Mouse (Mus musculus) c-Kit-negative CD71-positive TER-119-positive erythroid progenitor cells, embryonic 14.5 days (primary cell): ENCODE results near the gene Slc29a3.

Experiments
- DNase-seq: peaks from one replicate; pipeline ENCODE4 v3.0.0-alpha.2; 2013; ENCODE audit warnings: low read depth, low spot score

Gene Slc29a3

DNA sequence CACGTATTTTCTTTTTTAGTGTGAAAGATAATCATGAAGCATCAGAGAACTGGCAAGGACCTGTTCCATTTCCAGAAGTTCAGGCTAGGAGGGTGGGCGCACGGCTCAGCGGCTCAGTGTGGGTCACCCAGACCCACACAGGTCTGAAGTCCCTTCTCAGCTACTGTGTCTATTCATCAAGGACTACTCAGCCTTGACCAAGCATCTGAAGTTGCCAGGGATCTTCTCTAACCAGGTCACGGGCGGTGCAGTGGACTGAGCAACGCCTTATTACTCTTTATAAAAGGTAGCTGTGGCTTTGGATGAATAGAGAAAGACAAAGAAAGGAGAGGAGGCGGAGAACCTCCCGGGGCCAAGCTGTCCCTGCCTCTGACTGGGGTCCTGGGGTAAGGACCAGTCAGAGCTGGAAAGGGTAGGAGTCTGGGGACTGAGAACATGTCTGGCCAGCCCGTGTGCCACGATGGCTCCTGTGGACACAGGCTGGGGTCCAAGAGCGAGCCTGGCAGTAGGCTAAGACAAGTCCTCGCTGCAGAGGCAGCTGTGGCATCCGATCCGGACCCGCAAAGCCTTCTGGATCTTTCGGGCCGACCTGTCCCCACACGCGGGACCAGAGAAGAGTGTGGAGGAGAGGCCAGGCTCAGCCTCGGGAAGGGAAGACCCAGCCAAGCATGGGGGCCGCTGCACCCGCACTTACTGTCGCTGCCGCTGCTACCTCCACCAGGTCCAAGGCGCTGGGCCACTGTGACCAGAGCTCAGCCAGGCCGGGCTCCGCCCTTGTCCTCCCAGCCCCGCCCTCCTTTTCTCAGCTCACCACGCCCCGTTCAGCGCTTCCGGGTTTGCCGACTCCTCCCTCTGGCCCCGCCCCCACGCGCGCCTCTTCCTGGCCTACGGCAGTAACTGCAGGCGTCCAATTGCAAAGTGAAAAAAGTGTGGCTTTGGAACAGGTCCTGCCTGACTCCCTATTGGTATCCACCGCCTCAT lies at the start of gene Slc29a3:
Gene Slc29a3 (minus strand): TSS at position 755 of the 981 bp plus-strand sequence.
- DNase-seq: peak; percentile 80

DNA sequence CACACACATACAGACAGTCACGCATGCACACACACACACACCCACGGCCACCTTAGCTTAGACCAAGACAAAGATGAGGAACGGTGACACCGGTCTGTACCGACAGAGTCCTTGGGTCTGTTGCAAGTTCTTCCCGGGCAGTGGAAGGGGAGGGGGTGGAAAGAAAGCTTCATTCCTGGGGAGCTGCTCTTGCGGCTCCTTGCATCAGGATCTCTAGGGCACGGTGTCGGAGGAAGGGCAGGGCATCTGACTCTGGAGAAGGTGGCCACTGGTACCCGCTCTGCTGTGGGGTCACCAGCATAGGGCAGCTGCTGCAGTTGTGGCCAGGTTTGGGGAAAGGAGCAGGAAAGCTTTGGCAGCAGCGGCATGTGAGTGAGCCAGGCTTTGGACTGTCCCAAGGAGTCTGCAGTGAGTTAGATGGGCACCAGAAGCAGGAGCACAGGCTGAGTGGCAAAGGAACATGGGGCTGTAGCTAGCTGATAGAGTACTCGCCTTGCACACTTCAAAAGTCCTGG lies 49.4 kb upstream of the Slc29a3 start:
- DNase-seq: no peak

DNA sequence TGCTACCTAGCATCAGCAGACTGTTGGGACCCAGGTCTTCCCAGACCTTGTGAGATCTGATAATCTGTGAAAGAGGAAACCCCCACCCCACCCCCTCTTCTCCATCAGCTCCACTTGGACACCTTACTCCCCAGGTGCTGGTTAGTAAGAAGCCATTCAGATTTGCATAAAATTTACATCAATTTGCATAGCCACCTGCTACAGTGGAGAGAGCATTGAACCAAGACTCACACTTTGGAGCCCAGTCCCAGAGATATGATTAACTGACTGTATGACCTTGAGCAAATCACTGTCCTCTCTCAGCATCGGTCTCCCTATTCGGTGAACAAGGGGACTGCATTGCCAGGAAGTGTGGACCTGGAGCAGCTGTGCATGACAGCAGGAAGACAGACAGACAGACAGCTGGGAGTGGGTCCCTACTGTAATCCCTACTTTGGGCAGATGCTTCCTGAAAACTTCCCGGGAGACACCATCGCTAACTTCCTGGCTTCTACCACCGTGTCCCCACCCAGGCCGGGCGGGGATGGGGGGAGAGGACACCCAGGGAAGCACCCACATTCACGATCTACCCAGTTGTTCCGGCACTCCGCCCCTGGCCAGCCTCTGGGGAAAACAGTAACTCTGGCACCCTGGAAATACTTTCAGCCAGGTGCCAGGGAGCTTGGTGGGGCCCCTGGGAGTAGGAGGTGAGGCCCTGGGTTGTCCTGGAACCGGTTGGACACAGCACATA lies 48.7 kb upstream of the Slc29a3 start:
- no peak for DNase-seq

DNA sequence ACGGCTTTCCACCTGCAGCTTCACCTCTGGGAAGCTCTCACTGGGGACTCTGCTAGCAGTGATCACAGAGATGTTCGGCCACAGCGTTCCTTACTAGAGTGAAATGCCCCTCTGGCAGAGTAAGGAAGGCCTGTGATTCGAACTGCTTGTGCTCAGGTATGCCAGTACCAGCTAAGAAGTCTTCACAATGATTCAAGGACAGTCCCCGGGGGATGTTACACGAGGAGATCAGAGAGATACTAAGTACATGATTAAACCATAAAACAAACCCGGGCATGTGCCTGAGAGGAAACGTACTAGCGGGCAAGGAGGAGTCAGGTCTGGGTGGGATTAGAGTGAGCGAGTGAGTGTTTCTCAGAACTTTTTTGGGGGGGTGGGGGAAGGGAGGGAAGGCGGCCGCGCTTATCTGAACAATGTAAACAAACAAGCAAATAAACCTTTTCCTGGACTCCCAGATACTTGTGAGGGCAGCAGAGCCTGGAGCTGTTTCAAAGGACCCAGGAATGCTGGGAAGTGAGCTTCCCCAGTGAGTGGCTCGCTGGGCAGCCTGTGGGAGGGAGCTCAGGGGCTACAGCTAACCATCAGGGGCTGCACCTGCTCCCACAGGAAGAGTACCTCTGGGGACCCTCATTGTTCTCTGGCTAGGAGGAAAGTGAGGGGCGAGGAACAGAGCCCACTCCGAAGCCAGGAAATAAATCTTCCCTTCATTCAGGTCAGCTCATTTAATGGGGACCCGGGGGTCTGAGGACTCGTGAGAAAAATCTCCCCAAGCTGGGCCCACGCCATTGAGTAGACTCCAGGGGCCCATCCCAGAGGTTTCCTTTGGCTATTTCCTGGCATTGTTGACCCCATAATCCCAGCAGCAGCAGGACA lies 47.9 kb upstream of the Slc29a3 start:
- no peak for DNase-seq

DNA sequence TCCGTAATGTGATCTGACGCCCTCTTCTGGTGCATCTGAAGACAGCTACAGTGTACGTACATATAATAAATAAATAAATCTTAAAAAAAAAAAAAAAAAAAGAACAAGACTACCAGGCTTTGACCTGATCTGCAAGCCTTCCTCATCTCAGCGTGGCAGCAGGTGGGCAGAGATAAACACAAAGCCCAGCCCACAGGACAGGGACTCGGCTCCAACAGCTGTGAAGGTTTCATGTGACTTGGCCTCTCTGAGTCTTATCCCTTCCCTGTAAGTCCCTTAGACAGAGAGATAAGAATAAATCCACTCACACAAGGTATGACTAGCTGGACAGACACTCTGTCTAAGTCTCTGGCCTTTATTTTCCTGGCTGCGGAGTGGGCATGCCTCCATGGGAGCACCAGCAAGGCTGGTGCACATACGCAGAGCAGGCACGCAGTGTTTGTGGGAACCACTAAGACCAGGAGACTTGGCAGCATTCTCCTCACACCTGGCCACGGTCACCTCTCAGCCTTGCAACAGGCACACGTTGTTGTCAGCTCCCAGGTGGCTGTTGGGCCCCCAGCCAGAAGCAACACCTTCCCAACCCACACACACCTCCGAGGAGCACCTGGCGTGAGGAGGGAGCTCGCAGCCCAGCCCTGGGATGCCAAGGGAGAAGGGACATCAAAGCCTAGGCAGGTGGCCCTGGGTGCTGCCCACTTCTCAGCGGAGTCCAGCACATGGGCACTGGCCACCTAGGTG lies 45.3 kb upstream of the Slc29a3 start:
- DNase-seq: no peak

DNA sequence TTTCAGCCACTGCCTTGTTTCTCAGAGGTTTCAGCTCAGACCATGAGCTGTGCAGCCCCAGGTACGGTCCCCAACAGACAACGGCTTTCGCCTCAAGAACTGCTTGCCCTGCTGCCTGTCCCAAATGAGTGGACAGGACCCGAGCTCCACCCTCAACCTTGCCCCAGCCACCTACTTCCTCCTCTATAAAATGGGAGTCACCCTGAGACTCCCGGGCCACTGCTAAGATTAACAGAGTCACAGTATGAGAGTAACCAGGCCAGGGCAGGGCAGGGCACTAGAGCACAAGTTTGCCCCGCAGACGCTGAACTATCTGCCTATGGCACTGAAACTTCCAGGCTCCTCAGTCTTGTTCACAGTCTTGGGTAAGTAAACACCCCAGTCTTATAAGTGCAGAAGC lies 43.9 kb upstream of the Slc29a3 start:
- no peak for DNase-seq

DNA sequence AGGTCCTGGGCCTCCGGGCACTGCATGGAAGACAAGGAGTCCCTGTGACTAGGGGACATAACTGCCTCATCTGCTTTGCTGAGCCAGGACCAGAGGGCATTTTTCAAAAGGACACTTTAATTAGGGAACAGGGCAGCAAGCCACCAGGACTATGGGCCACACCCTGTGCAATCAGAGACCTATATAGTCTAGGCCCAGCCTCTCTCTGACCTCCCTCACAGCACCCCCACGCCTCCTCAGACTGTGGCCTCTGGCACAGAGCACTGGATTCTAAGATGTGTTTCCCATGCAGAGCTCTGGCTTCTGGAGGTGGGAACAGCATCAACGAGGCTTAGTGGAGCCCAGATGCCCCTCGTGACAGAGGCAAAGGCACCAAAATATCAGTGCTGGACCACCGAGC lies 43.4 kb upstream of the Slc29a3 start:
- no peak for DNase-seq

DNA sequence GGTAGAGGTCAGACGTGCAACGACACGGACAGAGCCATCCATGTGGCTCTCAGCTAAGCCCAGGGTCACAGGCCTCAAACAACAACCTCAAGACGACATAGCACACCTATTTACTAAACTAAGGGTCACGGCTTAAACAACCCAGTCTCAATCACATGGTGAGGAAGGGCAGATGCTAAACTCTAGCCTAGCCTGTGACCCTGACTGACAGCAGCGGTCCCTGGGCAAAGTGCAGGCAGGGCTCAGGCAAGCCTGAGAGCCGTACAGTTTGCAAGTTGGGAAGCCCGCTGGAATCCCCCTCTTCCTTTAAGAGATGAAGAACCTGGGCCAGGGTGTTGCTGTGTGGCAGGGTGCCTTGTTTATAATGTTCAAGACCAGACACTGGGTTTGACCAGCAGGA lies 42.2 kb upstream of the Slc29a3 start:
- DNase-seq: no peak

DNA sequence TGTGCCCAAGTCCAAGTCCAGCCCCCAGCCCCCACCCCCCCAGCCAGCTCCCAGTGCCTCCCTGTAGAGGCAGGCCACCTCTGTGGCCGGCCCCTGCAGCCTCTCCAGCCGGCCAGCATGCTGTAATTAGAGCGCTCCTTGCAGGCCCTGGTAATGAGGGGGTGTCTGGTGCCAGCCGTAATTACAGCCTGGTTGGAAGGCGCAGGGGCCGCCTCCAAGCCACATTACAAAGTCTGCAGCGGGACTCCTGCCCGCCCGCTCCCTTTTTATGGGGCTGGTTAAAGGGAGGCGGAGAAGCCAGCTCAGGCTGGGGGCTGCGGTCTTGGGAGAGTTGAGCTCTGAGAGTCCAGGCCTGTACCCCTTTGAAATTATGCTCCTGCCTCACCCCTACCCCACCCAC lies 41.8 kb upstream of the Slc29a3 start:
- no peak for DNase-seq

DNA sequence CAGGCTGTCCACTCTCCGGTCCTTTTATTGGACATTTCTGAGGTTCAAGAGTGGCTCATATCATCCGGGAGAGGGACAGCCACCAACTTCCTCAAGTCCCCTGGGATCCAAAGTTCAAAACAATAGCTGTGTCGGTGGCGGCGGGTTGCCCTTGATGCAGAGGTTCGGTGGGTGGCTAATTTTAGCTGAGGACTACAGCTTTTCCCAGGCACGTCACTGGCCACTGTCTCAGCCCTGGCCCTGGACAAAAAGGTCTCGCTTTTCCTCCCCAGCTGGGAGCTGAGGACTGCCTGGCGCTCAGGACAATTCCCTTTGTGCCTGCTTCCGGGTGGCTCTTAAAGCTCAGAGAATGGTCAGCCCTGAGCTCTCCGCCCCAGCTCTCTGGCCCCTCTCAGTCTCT lies 40.2 kb upstream of the Slc29a3 start:
- no peak for DNase-seq

DNA sequence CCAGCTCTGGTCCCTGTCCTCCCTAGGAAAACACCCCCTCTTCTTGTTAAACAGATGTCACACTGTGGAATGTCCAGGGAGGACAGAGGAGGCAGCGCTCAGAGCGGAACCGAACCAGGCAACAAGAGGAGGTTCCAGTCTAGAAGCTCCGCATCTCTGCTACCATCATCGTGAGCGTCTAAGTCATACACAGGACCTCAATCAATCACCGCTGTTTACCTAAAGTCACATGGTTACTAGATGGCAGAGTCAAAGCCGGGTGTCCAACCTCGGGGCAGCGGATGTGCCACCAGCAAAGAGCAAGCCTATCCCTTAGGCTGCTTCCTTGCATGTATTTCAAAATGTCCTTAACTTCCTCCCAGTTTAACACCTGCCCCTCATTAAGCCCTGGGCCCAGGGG lies 39.8 kb upstream of the Slc29a3 start:
- DNase-seq: no peak

DNA sequence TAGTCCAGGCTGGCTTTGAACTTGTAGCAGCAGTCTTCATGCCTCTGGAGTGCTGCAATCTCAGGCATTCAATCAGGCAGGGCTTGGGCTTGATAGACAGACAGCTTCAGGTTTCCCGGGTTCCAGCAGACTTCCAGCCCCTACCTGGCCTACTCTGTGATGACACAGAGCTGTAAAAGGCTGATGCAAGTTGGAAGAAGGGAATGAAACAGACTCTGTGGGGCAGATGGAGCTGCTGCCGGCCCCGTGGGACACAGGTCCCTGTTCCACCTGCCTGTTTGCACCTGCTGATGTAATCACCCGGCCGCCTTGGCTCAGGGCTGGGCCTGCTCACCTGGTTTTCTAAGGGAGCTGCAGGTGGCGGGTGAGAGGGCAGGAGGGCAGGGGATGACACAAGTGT lies 38.3 kb upstream of the Slc29a3 start:
- no peak for DNase-seq

DNA sequence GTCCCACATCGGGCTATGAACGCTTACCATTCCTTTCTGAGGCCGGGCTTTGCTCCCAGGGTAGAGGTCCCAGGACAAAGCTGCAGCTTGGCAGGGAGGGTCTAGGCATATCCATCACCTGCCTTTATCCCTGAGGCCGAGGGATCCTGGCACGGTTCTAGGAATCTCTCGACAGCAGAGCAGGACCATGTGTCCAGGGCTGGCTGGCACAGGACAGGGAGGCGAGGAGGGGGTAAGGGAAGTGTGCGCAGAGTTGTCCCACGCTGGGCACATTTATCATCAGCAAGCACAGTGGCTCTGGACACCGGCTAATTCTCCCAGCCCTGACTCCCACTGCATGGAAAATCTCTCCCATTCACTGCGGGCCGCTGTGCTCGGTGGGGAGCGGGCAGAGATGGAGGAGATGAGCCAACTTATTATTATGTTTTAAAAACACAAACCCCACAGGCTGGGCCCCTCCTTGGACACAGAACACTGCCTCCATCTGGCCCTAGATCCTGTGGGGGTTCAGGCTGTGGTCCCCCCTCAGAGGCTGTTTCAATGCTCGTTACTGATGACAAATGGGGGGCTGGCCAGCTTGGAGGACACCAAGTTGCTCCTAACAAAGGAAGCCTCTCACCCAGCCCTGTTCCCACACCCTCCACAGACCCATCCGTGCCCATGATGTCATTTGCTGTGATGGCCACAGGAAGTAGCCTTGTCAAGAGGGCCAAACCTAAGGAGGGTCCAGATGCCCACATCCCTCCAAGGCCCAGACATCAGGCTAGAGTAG lies 34.9 kb upstream of the Slc29a3 start:
- no peak for DNase-seq

DNA sequence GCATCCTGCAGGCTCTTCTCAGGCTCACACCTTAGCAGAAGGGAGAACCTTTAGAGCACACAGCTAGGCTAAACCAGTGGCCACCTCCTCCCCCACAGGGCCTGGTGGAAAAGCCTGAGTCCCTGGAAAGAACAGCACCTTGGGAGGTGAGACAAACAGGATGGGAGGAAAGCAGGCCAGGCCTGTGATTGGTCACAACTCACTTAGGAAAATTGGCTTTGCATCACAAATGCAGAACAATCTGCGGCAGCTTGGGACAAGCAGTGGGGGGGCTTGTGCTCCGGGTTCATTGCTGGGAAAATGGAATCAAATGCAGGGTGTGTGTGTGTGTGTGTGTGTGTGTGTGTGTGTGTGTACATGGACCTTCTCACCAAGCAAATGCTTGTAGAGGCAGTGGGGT lies 31.0 kb upstream of the Slc29a3 start:
- DNase-seq: no peak

DNA sequence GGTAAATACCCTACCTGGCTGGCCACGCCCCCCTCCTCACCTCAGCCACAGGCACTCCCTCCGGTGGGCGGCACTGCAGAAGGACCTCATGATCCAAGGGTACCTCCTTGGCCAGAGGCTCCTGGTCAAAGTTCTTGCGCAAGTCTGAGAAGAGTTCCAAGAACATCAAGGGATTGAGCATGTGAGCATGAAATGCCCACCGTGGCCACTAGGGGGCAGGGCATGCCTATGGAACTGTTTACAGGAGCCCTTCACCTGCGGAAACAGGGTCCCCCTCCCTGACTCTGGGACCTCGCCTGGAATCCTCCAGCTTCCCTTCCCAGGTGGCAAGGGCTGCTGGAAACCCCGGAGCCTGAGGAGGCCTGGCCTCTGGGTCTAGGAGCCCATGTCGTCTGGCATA lies 27.0 kb upstream of the Slc29a3 start:
- DNase-seq: peak; percentile 22

DNA sequence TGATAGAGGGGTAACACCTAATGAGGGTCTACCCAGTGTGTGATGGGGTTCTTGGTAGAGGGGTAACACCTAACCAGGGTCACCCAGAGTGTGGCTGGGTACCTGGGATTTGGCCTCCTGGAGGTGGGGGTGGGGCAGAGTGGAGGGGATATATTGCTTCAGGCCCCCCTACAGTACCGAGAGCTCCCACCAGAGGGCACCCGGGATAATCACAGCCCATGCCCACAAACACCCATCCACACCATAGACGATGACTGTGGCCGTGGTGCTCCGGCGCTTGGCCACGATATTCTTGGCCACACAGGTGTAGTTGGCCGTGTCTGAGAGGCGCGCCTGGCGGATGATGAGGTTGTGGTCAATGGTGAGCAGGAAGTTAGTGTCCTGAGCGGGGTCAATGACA lies 25.9 kb upstream of the Slc29a3 start:
- no peak for DNase-seq

DNA sequence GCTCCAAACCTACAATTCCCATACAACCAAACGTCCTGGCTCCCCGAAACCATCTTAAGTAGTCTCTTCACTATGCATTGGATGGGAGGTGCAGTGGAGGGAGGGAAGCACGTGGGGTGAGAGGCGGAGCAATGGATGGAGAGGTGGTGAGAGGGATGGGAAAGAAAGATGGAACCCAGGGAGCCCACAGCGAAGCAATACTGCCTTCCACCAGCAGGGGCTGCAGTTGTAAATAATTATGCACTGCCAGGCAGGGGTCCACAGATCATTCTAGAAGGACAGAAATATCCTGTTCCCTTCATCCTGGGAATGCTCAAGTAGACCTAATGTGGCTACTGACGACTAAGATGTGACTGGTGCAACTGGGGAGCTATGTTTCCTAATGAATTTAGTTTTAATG lies 22.9 kb upstream of the Slc29a3 start:
- DNase-seq: no peak

DNA sequence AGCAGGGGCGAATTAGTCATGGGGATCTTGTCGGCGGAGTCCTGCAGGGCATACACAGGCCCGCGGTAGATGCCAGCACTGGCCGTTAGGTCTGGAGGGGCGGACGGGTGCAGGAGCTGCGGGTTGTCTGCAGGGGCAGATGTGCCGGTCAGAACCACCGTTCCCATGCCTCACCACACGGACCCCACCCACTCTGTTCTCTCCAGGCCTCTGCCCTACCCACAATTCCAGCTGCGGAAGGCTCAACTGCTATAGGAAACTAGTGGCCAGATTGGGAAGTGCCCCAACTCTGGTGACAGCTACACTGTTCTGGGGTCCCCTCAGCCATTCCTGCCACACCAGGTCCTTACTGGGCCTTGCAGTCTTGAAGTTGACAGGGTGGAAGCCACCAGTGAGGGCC lies 22.0 kb upstream of the Slc29a3 start:
- DNase-seq: no peak

DNA sequence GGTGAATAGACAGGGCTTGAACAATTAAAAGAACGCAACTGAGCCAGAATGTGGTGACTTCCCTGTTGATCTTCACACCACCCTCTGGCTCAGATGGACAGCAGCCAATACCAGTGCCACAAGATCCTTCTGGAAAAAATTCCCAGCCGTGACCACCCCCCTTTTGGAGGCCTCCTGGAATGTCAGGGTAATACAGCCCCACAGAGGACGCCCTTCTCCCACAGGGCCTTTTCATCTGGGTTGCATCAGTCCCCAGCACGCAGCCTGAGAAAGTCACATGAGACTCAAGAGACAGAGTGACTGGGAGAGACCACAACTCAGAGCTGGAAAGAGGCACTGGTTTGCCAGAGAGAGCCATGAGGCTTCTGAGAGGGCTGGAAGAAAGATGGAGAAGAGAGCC lies 18.3 kb upstream of the Slc29a3 start:
- no peak for DNase-seq

DNA sequence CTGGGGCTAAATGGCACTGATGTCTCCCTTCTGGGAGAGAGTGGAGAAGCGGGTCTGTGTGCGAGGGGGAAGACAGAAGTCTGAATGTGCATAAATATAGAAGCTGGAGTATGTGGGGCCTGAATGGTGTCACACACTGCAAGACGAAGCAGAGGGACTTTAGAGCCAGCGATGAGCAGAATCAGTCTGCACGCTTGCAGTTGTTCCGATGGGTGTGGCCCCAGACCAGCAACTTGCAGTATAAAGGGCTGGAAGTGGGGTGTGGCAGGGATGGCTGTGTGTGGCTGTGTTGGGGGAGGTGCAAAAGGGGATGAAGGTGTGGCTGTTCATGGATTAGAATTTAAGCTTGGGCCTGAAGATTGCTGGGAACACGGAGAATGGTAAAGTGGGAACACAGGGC lies 16.0 kb upstream of the Slc29a3 start:
- DNase-seq: no peak
